Mouse (Mus musculus): ENCODE results near the gene Tspan12.
"Not testable (repeated sequence)": the region's sequence is repeated elsewhere in the genome, so short reads cannot be mapped to it uniquely, and the experiment has no call there.

Tspan12 gene

GRCm38 (mm10) chr6:21823694-21824093 is 28.6 kb downstream of the Tspan12 start:
- no peak for DNase-seq

GRCm38 (mm10) chr6:21823281-21823680 is 29.0 kb downstream of the Tspan12 start:
- no peak for DNase-seq

GRCm38 (mm10) chr6:21822721-21823134 is 29.6 kb downstream of the Tspan12 start:
- no peak for DNase-seq

GRCm38 (mm10) chr6:21818107-21818807 is 34.1 kb downstream of the Tspan12 start:
- no peak for DNase-seq

GRCm38 (mm10) chr6:21806005-21806404 is 46.3 kb downstream of the Tspan12 start:
- no peak for DNase-seq

- no peak for DNase-seq
Measured at GRCm38 (mm10) chr6:21805013-21805570, 47.2 kb downstream of the Tspan12 start.

- DNase-seq = no peak
Measured at GRCm38 (mm10) chr6:21803483-21804340, 48.6 kb downstream of the Tspan12 start.

- DNase-seq = no peak
Measured at GRCm38 (mm10) chr6:21798581-21798980, 53.7 kb downstream of the Tspan12 start.

GRCm38 (mm10) chr6:21797087-21797486 is 55.2 kb downstream of the Tspan12 start:
- no peak for DNase-seq

GRCm38 (mm10) chr6:21796413-21796812 is 55.9 kb downstream of the Tspan12 start:
- DNase-seq = no peak

- DNase-seq = no peak
Measured at GRCm38 (mm10) chr6:21795410-21795809, 56.9 kb downstream of the Tspan12 start.

- peak; percentile 35 for DNase-seq
Measured at GRCm38 (mm10) chr6:21795072-21795407, 57.3 kb downstream of the Tspan12 start.

GRCm38 (mm10) chr6:21794337-21795071 is 57.8 kb downstream of the Tspan12 start:
- DNase-seq = no peak

GRCm38 (mm10) chr6:21791307-21791706 is 61.0 kb downstream of the Tspan12 start:
- DNase-seq = no peak

- DNase-seq = no peak
Measured at GRCm38 (mm10) chr6:21790550-21791086, 61.7 kb downstream of the Tspan12 start.

- no peak for DNase-seq
Measured at GRCm38 (mm10) chr6:21790036-21790435, 62.3 kb downstream of the Tspan12 start.

GRCm38 (mm10) chr6:21789582-21789981 is 62.7 kb downstream of the Tspan12 start:
- DNase-seq = not testable (repeated sequence)

GRCm38 (mm10) chr6:21787757-21788156 is 64.6 kb downstream of the Tspan12 start:
- no peak for DNase-seq

GRCm38 (mm10) chr6:21787274-21787673 is 65.0 kb downstream of the Tspan12 start:
- no peak for DNase-seq

- DNase-seq = no peak
Measured at GRCm38 (mm10) chr6:21774213-21774916, 78.0 kb downstream of the Tspan12 start.

- DNase-seq = no peak
Measured at GRCm38 (mm10) chr6:21769447-21769809, 82.9 kb downstream of the Tspan12 start.

- no peak for DNase-seq
Measured at GRCm38 (mm10) chr6:21768745-21769446, 83.4 kb downstream of the Tspan12 start.
